Mouse (Mus musculus): Measurements from ENCODE around the gene Nek8. TPM values are rescaled to one million over a fixed set of nuclear protein-coding genes. Genes with fewer than 3 reads are reported as not detected.
A peak's percentile ranks its signal among the peaks of the same experiment; 100 is the strongest.
"Not testable (repeated sequence)": the region's sequence is repeated elsewhere in the genome, so short reads cannot be mapped to it uniquely, and the experiment has no call there.

Gene Nek8
- polyA plus RNA-seq, 1 experiment = 22.2 TPM

- H3K27me3 ChIP-seq (ENCODE audit: control insufficient read depth, insufficient read depth, low read length) = no peaks in the 10 kb centered on the region
- no peaks in the 10 kb centered on the region for H3K36me3 ChIP-seq (ENCODE audit: control insufficient read depth, insufficient read depth, low read length)
- H3K4me1 ChIP-seq (ENCODE audit: control insufficient read depth, insufficient read depth, low read length) = peaks cover 10% of the 10 kb centered on the region
- no peak within 1 kb of the TSS for H3K27ac ChIP-seq (ENCODE audit: control insufficient read depth, insufficient read depth, low read depth, low read length)
- peak within 1 kb of the TSS; percentile 96 for H3K4me3 ChIP-seq (ENCODE audit: control insufficient read depth, low read depth, low read length)
- no peak for TF ChIP-seq CTCF (IDR thresholded peaks at IDR 0.05; ENCODE audit: control insufficient read depth, insufficient read depth, insufficient replicate concordance, low read depth, low read length)
- TF ChIP-seq POLR2A (IDR thresholded peaks at IDR 0.05; ENCODE audit: control insufficient read depth, low read depth, low read length) = no peak
Observed at GRCm38 (mm10) chr11:78193113-78193512, 16.6 kb upstream of the Nek8 start, which contains the start of gene Proca1. TSS of gene Proca1 (plus strand) at chr11:78193392.

- Histone ChIP-seq H3K4me1 (ENCODE audit: control insufficient read depth, insufficient read depth, low read length) (peaks cover 9% of the 10 kb centered on the region), H3K4me3 (ENCODE audit: control insufficient read depth, low read depth, low read length) (peak overlapping the region; percentile 13; the same call in 1 of the 2 replicates), H3K27me3 (ENCODE audit: control insufficient read depth, insufficient read depth, low read length) (no peaks in the 10 kb centered on the region), H3K36me3 (ENCODE audit: control insufficient read depth, insufficient read depth, low read length) (no peaks in the 10 kb centered on the region), H3K27ac (ENCODE audit: control insufficient read depth, insufficient read depth, low read depth, low read length) (no peak overlapping the region)
- TF ChIP-seq POLR2A (IDR thresholded peaks at IDR 0.05; ENCODE audit: control insufficient read depth, low read depth, low read length) = no peak
Observed at GRCm38 (mm10) chr11:78190041-78190440, 13.6 kb upstream of the Nek8 start.

GRCm38 (mm10) chr11:78189234-78190040 lies 13.0 kb upstream of the Nek8 start:
- H3K27ac ChIP-seq (ENCODE audit: control insufficient read depth, insufficient read depth, low read depth, low read length) = peak overlapping the region; percentile 81
- no peaks in the 10 kb centered on the region for H3K36me3 ChIP-seq (ENCODE audit: control insufficient read depth, insufficient read depth, low read length)
- H3K27me3 ChIP-seq (ENCODE audit: control insufficient read depth, insufficient read depth, low read length) = no peaks in the 10 kb centered on the region
- peak overlapping the region; percentile 82 for H3K4me3 ChIP-seq (ENCODE audit: control insufficient read depth, low read depth, low read length)
- TF ChIP-seq CTCF (IDR thresholded peaks at IDR 0.05; ENCODE audit: control insufficient read depth, insufficient read depth, insufficient replicate concordance, low read depth, low read length) (no peak), POLR2A (IDR thresholded peaks at IDR 0.05; ENCODE audit: control insufficient read depth, low read depth, low read length) (no peak)
- peaks cover 6% of the 10 kb centered on the region for H3K4me1 ChIP-seq (ENCODE audit: control insufficient read depth, insufficient read depth, low read length)

- H3K36me3 ChIP-seq (ENCODE audit: control insufficient read depth, insufficient read depth, low read length) = no peaks in the 10 kb centered on the region
- H3K27ac ChIP-seq (ENCODE audit: control insufficient read depth, insufficient read depth, low read depth, low read length) = peak within 1 kb of the TSS; percentile 81
- peak within 1 kb of the TSS; percentile 82 for H3K4me3 ChIP-seq (ENCODE audit: control insufficient read depth, low read depth, low read length)
- TF ChIP-seq POLR2A (IDR thresholded peaks at IDR 0.05; ENCODE audit: control insufficient read depth, low read depth, low read length) (peak; percentile 43; the same call in 1 of the 2 replicates), CTCF (IDR thresholded peaks at IDR 0.05; ENCODE audit: control insufficient read depth, insufficient read depth, insufficient replicate concordance, low read depth, low read length) (no peak)
- H3K27me3 ChIP-seq (ENCODE audit: control insufficient read depth, insufficient read depth, low read length) = no peaks in the 10 kb centered on the region
- peaks cover 6% of the 10 kb centered on the region for H3K4me1 ChIP-seq (ENCODE audit: control insufficient read depth, insufficient read depth, low read length)
Observed at GRCm38 (mm10) chr11:78188331-78189233, 12.1 kb upstream of the Nek8 start, which contains the start of gene Rab34. TSS of gene Rab34 (plus strand) at chr11:78188430.

- H3K36me3 ChIP-seq (ENCODE audit: control insufficient read depth, insufficient read depth, low read length); H3K27me3 ChIP-seq (ENCODE audit: control insufficient read depth, insufficient read depth, low read length); H3K4me3 ChIP-seq (ENCODE audit: control insufficient read depth, low read depth, low read length); H3K27ac ChIP-seq (ENCODE audit: control insufficient read depth, insufficient read depth, low read depth, low read length); H3K4me1 ChIP-seq (ENCODE audit: control insufficient read depth, insufficient read depth, low read length): not testable (repeated sequence)
Observed at GRCm38 (mm10) chr11:78184702-78185101, 8.2 kb upstream of the Nek8 start.

GRCm38 (mm10) chr11:78183884-78184514 lies 7.5 kb upstream of the Nek8 start:
- Histone ChIP-seq H3K27me3 (ENCODE audit: control insufficient read depth, insufficient read depth, low read length) (no peaks in the 10 kb centered on the region), H3K4me1 (ENCODE audit: control insufficient read depth, insufficient read depth, low read length) (peaks cover 10% of the 10 kb centered on the region), H3K4me3 (ENCODE audit: control insufficient read depth, low read depth, low read length) (no peak overlapping the region), H3K36me3 (ENCODE audit: control insufficient read depth, insufficient read depth, low read length) (peaks cover 1% of the 10 kb centered on the region), H3K27ac (ENCODE audit: control insufficient read depth, insufficient read depth, low read depth, low read length) (peak overlapping the region; percentile 44; the same call in 1 of the 2 replicates)
- TF ChIP-seq CTCF (IDR thresholded peaks at IDR 0.05; ENCODE audit: control insufficient read depth, insufficient read depth, insufficient replicate concordance, low read depth, low read length) = no peak
- no peak for TF ChIP-seq POLR2A (IDR thresholded peaks at IDR 0.05; ENCODE audit: control insufficient read depth, low read depth, low read length)

Data from testis, adult 2 months (tissue).